Mouse (Mus musculus) spleen, adult 2 months (tissue): ENCODE measurements around the gene Tmem203.

Experiments
- CTCF ChIP-seq: fragments of 200-500 bp; IDR thresholded peaks from 2 replicates; pipeline ENCODE4 v1.5.1; 2011; ENCODE audit warnings: mild to moderate bottlenecking, inconsistent platforms; ENCODE audit not compliant: insufficient read depth, insufficient read length, insufficient replicate concordance; ENCODE audit errors: extremely low read depth
- POLR2A ChIP-seq: fragments of 200-500 bp; IDR thresholded peaks from 2 replicates; pipeline ENCODE4 v1.6.1; 2011; ENCODE audit warnings: low read depth, low read length, inconsistent platforms

GRCm38 (mm10) chr2:25243342-25243741 lies 11.9 kb upstream of the Tmem203 start:
- TF ChIP-seq POLR2A = no peak
- TF ChIP-seq CTCF = no peak
